Comparison of ENCODE assay signal across 13 mouse cellular contexts in the genomic region with DNA sequence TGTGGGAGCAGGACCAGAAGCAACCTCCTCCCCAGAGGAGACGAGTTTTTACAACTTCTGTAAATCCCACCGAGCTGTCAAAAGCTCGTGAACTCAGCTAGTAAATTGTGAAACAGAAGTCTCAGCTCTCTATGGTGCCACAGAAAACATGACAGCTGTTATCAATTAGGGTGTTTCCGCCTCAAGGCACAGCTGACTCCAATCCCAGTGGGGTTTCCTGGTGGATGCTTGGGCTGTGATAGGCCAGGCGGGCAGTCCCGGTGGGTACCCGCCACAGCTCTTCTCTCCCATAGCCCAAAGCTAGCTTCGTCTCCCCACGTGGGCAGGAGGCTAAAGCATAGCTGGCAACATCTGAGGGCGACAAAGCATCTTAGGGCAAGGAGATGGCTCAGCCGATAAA. TPM values are rescaled to one million over a fixed set of nuclear protein-coding genes. Genes with fewer than 3 reads are reported as not detected.
DNase-seq lines count a peak whose midpoint lies in the region; ATAC-seq and TF ChIP-seq lines count a peak whose summit lies in the region.
"Had no signal": no experiment of that assay in that cellular context is flagged by ENCODE, and none has a peak within 500 bp of the region (broad histone marks: within the 10 kb centered on the region; RNA-seq: fewer than 3 reads in every experiment).

No protein-coding gene starts in this region.

- WGBS in forebrain, postnatal 0 days = 47% methylated on average over 11 of the region's 11 CpGs
- WGBS in forebrain, embryonic 12.5 days = 61% methylated on average over 11 of the region's 11 CpGs
- 57% methylated on average over 11 of the region's 11 CpGs for WGBS in midbrain, postnatal 0 days
- WGBS in midbrain, embryonic 16.5 days = 56% methylated on average over 11 of the region's 11 CpGs
- WGBS in hindbrain, postnatal 0 days = 34% methylated on average over 11 of the region's 11 CpGs
- 61% methylated on average over 11 of the region's 11 CpGs for WGBS in intestine, postnatal 0 days

- no peaks in the 10 kb centered on the region for H3K27me3 ChIP-seq in forebrain, postnatal 0 days (ENCODE audit: insufficient read depth, low read length)
- H3K27me3 ChIP-seq in forebrain, embryonic 12.5 days = no peaks in the 10 kb centered on the region
- no peaks in the 10 kb centered on the region for H3K27me3 ChIP-seq in midbrain, postnatal 0 days (ENCODE audit: insufficient read depth, low read length)
- no peaks in the 10 kb centered on the region; the same call in 1 of the 2 replicates for H3K27me3 ChIP-seq in midbrain, embryonic 16.5 days (ENCODE audit: control insufficient read depth, insufficient read depth, low read depth, low read length)
- no peaks in the 10 kb centered on the region for H3K27me3 ChIP-seq in hindbrain, postnatal 0 days (ENCODE audit: insufficient read depth, low read length)
- H3K27me3 ChIP-seq in intestine, postnatal 0 days (replicated peaks; ENCODE audit: control insufficient read depth, insufficient read depth, low read length) = no peaks in the 10 kb centered on the region

- ATAC-seq in forebrain, postnatal 0 days = peak; percentile 47; the same call in 1 of the 2 replicates
- ATAC-seq in forebrain, embryonic 12.5 days (ENCODE audit: low FRiP score) = no peak
- no peak for ATAC-seq in midbrain, postnatal 0 days (ENCODE audit: low FRiP score)
- no peak for ATAC-seq in midbrain, embryonic 16.5 days
- peak; percentile 49; the same call in 1 of the 2 replicates for ATAC-seq in hindbrain, postnatal 0 days
- no peak for ATAC-seq in intestine, postnatal 0 days

- no peaks in the 10 kb centered on the region for H3K36me3 ChIP-seq in forebrain, postnatal 0 days (ENCODE audit: insufficient read depth)
- H3K36me3 ChIP-seq in forebrain, embryonic 12.5 days (replicated peaks) = no peaks in the 10 kb centered on the region
- no peaks in the 10 kb centered on the region for H3K36me3 ChIP-seq in midbrain, postnatal 0 days (ENCODE audit: insufficient read depth, low read length)
- no peaks in the 10 kb centered on the region for H3K36me3 ChIP-seq in midbrain, embryonic 16.5 days (ENCODE audit: control insufficient read depth, insufficient read depth, low read length)
- no peaks in the 10 kb centered on the region for H3K36me3 ChIP-seq in hindbrain, postnatal 0 days (ENCODE audit: insufficient read depth, low read length)
- H3K36me3 ChIP-seq in intestine, postnatal 0 days (ENCODE audit: control insufficient read depth, insufficient read depth) = no peaks in the 10 kb centered on the region
- H3K36me3 ChIP-seq: heart, embryonic 13.5 days had no signal

- no peaks in the 10 kb centered on the region for H3K9me3 ChIP-seq in forebrain, postnatal 0 days (ENCODE audit: low read length)
- no peaks in the 10 kb centered on the region for H3K9me3 ChIP-seq in forebrain, embryonic 12.5 days
- H3K9me3 ChIP-seq in midbrain, postnatal 0 days (ENCODE audit: low read length) = no peaks in the 10 kb centered on the region; the same call in 1 of the 2 replicates
- H3K9me3 ChIP-seq in midbrain, embryonic 16.5 days (replicated peaks; ENCODE audit: control insufficient read depth, low read length, poor library complexity, severe bottlenecking) = no peaks in the 10 kb centered on the region; the same call in 1 of the 2 replicates
- no peaks in the 10 kb centered on the region for H3K9me3 ChIP-seq in hindbrain, postnatal 0 days (ENCODE audit: low read length)
- H3K9me3 ChIP-seq in intestine, postnatal 0 days (ENCODE audit: control insufficient read depth) = no peaks in the 10 kb centered on the region

- H3K4me3 ChIP-seq in forebrain, postnatal 0 days (ENCODE audit: low read depth, low read length) = no peak overlapping the region
- no peak overlapping the region for H3K4me3 ChIP-seq in forebrain, embryonic 12.5 days (replicated peaks)
- H3K4me3 ChIP-seq in midbrain, postnatal 0 days (ENCODE audit: low read depth, low read length) = no peak overlapping the region
- no peak overlapping the region for H3K4me3 ChIP-seq in midbrain, embryonic 16.5 days (ENCODE audit: low read depth, low read length)
- no peak overlapping the region for H3K4me3 ChIP-seq in hindbrain, postnatal 0 days (ENCODE audit: low read length)
- no peak overlapping the region for H3K4me3 ChIP-seq in intestine, postnatal 0 days (ENCODE audit: low read depth, low read length)
- H3K4me3 ChIP-seq: heart, embryonic 13.5 days had no signal

- H3K9ac ChIP-seq in forebrain, postnatal 0 days = no peak overlapping the region
- no peak overlapping the region for H3K9ac ChIP-seq in forebrain, embryonic 12.5 days
- H3K9ac ChIP-seq in midbrain, postnatal 0 days (replicated peaks; ENCODE audit: low read length, poor library complexity, severe bottlenecking) = no peak overlapping the region
- no peak overlapping the region for H3K9ac ChIP-seq in midbrain, embryonic 16.5 days (ENCODE audit: low read depth, low read length)
- no peak overlapping the region for H3K9ac ChIP-seq in hindbrain, postnatal 0 days (replicated peaks; ENCODE audit: low read length)
- no peak overlapping the region for H3K9ac ChIP-seq in intestine, postnatal 0 days (ENCODE audit: low read depth, low read length)
- H3K9ac ChIP-seq: heart, embryonic 13.5 days had no signal

- no peak for TF ChIP-seq CTCF in forebrain, postnatal 0 days (IDR thresholded peaks at IDR 0.05; ENCODE audit: low read depth)
- TF ChIP-seq CTCF in midbrain, postnatal 0 days (IDR thresholded peaks at IDR 0.05) = no peak
- no peak for TF ChIP-seq CTCF in hindbrain, postnatal 0 days (IDR thresholded peaks at IDR 0.05; ENCODE audit: low read depth)
- TF ChIP-seq CTCF in intestine, postnatal 0 days (IDR thresholded peaks at IDR 0.05; ENCODE audit: low read depth) = no peak

- DNase-seq in forebrain, postnatal 0 days = peak; percentile 26
- DNase-seq in midbrain, postnatal 0 days (ENCODE audit: low spot score) = peak; percentile 58
- peak; percentile 66 for DNase-seq in hindbrain, postnatal 0 days (ENCODE audit: low spot score)
- DNase-seq in cerebellum, adult 9-11 months = no peak
- no peak for DNase-seq in ovary, postnatal 10 days (ENCODE audit: low spot score)
- DNase-seq: adrenal gland, postnatal 25 days; layer of hippocampus, adult 9-11 months; thymus, postnatal 25 days had no signal

- no peaks in the 10 kb centered on the region for H3K4me1 ChIP-seq in forebrain, postnatal 0 days (ENCODE audit: insufficient read depth)
- H3K4me1 ChIP-seq in forebrain, embryonic 12.5 days = peaks cover 4% of the 10 kb centered on the region; the same call in 1 of the 2 replicates
- H3K4me1 ChIP-seq in midbrain, postnatal 0 days (ENCODE audit: insufficient read depth, low read length) = no peaks in the 10 kb centered on the region
- H3K4me1 ChIP-seq in midbrain, embryonic 16.5 days (ENCODE audit: control insufficient read depth, insufficient read depth, low read length) = no peaks in the 10 kb centered on the region
- H3K4me1 ChIP-seq in hindbrain, postnatal 0 days (ENCODE audit: insufficient read depth, low read length) = no peaks in the 10 kb centered on the region
- no peaks in the 10 kb centered on the region for H3K4me1 ChIP-seq in intestine, postnatal 0 days (replicated peaks; ENCODE audit: control insufficient read depth, insufficient read depth, low read length)
- H3K4me1 ChIP-seq: heart, embryonic 13.5 days had no signal

- H3K27ac ChIP-seq in forebrain, postnatal 0 days (ENCODE audit: low read depth, low read length) = no peak overlapping the region
- no peak overlapping the region for H3K27ac ChIP-seq in forebrain, embryonic 12.5 days
- no peak overlapping the region for H3K27ac ChIP-seq in midbrain, postnatal 0 days (ENCODE audit: low read depth, low read length)
- no peak overlapping the region for H3K27ac ChIP-seq in midbrain, embryonic 16.5 days (ENCODE audit: low read length)
- H3K27ac ChIP-seq in hindbrain, postnatal 0 days = no peak overlapping the region
- H3K27ac ChIP-seq in intestine, postnatal 0 days (ENCODE audit: low read depth, low read length) = no peak overlapping the region
- H3K27ac ChIP-seq: heart, embryonic 13.5 days had no signal

- H3K4me2 ChIP-seq in forebrain, postnatal 0 days (ENCODE audit: low read depth) = no peak overlapping the region
- no peak overlapping the region for H3K4me2 ChIP-seq in forebrain, embryonic 12.5 days
- no peak overlapping the region for H3K4me2 ChIP-seq in midbrain, postnatal 0 days (ENCODE audit: low read depth, low read length, poor library complexity, severe bottlenecking)
- no peak overlapping the region for H3K4me2 ChIP-seq in midbrain, embryonic 16.5 days (ENCODE audit: low read length)
- H3K4me2 ChIP-seq in hindbrain, postnatal 0 days (ENCODE audit: low read depth, low read length) = no peak overlapping the region
- no peak overlapping the region for H3K4me2 ChIP-seq in intestine, postnatal 0 days (replicated peaks; ENCODE audit: low read depth)
- H3K4me2 ChIP-seq: heart, embryonic 13.5 days had no signal

RNA-seq across cellular contexts. Expression of gene Dio3, which starts 19.8 kb away (rescaled TPM):
- total RNA-seq in forebrain, postnatal 0 days (2014; rRNA removed) = 3.2 and 9.5 TPM in 2 replicates
- polyA plus RNA-seq in forebrain, postnatal 0 days (2015; fragmentation: Nextera tagmentation; extraction: Ambion mirVana) = 3.2 and 4.5 TPM in 2 replicates
- 1.9 and 2.4 TPM in 2 replicates for polyA plus RNA-seq in forebrain, embryonic 12.5 days (2016; fragmentation: Nextera tagmentation; extraction: Ambion mirVana)
- 2.7 and 3.1 TPM in 2 replicates for total RNA-seq in midbrain, postnatal 0 days (2014; rRNA removed)
- polyA plus RNA-seq in midbrain, postnatal 0 days (2015; fragmentation: Nextera tagmentation; extraction: Ambion mirVana) = 1.2 and 1.8 TPM in 2 replicates
- 1.6 and 3.4 TPM in 2 replicates for polyA plus RNA-seq in midbrain, embryonic 16.5 days (2015; fragmentation: Nextera tagmentation; extraction: Ambion mirVana)
- total RNA-seq in hindbrain, postnatal 0 days (2014; rRNA removed) = 2.9 and 6.8 TPM in 2 replicates
- polyA plus RNA-seq in hindbrain, postnatal 0 days (2015; fragmentation: Nextera tagmentation; extraction: Ambion mirVana) = 0.98 and 1.2 TPM in 2 replicates
- 0.21 and 0.31 TPM in 2 replicates for polyA plus RNA-seq in intestine, postnatal 0 days (2015; fragmentation: Nextera tagmentation; extraction: Ambion mirVana)
- total RNA-seq: megakaryocyte-erythroid progenitor cell, adult 5-6 weeks had no signal

Comparison
In these comparisons a context has a peak if more than half of its experiments do, and no peak if none do; other contexts are left out.
1. ATAC-seq: peak in forebrain, postnatal 0 days (single experiment) and hindbrain, postnatal 0 days (single experiment); none in forebrain, embryonic 12.5 days (single experiment), midbrain, postnatal 0 days (single experiment), midbrain, embryonic 16.5 days (single experiment) and intestine, postnatal 0 days (single experiment).
2. DNase-seq: peak in forebrain, postnatal 0 days (single experiment), midbrain, postnatal 0 days (single experiment) and hindbrain, postnatal 0 days (single experiment); none in cerebellum, adult 9-11 months (single experiment) and ovary, postnatal 10 days (single experiment).